Mouse (Mus musculus): ENCODE data around the gene Usp35. TPM values are rescaled to one million over a fixed set of nuclear protein-coding genes. Genes with fewer than 3 reads are reported as not detected.

Gene Usp35
- polyA plus RNA-seq, 1 experiment: 19.1 TPM

- DNase-seq: peak in 1 of 2 experiments; percentile 30
- peak overlapping the region; percentile 43; the same call in 1 of the 2 replicates for H3K27ac ChIP-seq (ENCODE audit: insufficient read depth, low read length)
- WGBS: 71% methylated on average over 11 of the region's 11 CpGs
- no peaks in the 10 kb centered on the region; the same call in 1 of the 2 replicates for H3K4me1 ChIP-seq (ENCODE audit: control insufficient read depth, insufficient read depth, low read length)
- no peaks in the 10 kb centered on the region for H3K27me3 ChIP-seq (ENCODE audit: control insufficient read depth, insufficient read depth, low read length)
- TF ChIP-seq POLR2A (IDR thresholded peaks at IDR 0.05; ENCODE audit: borderline replicate concordance, insufficient read depth, low read length) (no peak), CTCF (IDR thresholded peaks at IDR 0.05; ENCODE audit: borderline replicate concordance, insufficient read depth, low read depth, low read length) (no peak)
- no peak overlapping the region for H3K4me3 ChIP-seq (replicated peaks; ENCODE audit: insufficient read depth, low read depth, low read length)
These were observed 20.1 kb upstream of the Usp35 start for GRCm38 (mm10) chr7:97351792-97352513.

DNA sequence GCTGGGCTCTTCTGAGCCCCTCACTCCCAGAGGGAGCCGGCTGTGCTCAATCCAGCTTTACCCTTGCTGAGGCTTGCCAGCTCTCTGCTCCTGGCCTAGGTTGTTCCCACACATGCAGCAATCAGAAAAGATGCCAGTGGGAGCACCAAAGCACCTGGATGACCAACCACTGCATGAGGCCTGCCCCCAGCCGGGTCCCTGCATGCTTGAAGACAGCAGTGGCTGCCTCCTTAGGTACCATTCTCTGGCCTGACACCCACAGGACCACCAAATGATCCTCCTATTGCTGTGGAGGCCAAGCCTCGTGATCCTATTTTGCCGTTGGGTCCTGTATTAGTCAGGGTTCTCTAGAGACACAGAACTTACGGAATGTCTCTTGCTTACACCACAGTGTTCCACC is 19.1 kb upstream of the Usp35 start:
- Histone ChIP-seq H3K27ac (ENCODE audit: insufficient read depth, low read length) (no peak overlapping the region), H3K4me1 (ENCODE audit: control insufficient read depth, insufficient read depth, low read length) (peaks cover 8% of the 10 kb centered on the region), H3K27me3 (ENCODE audit: control insufficient read depth, insufficient read depth, low read length) (no peaks in the 10 kb centered on the region), H3K4me3 (replicated peaks; ENCODE audit: insufficient read depth, low read depth, low read length) (no peak overlapping the region)
- WGBS: 72% methylated on average over 5 of the region's 5 CpGs
- DNase-seq: no peak
- TF ChIP-seq CTCF (IDR thresholded peaks at IDR 0.05; ENCODE audit: borderline replicate concordance, insufficient read depth, low read depth, low read length) (no peak), POLR2A (IDR thresholded peaks at IDR 0.05; ENCODE audit: borderline replicate concordance, insufficient read depth, low read length) (no peak)

DNA sequence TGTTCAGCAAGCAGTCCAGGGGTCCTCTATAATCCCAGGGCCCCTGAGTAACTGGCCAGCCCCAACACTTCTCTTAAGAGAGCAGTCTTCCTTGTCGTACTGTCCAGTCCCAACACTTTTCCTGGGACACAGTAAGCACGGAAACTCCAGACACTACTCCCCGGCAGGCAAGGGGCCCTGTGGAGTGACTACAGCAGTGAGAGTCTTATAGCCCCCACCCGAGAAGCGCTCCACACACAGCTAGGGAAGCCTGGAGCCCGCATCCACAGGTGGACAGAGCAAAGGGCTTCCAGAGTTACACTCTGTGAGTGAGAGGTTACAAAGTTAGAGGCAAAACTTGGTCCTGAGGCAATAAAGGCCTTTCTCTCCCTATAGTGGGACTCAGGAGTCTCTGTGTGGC is 17.6 kb upstream of the Usp35 start:
- no peak overlapping the region for H3K4me3 ChIP-seq (replicated peaks; ENCODE audit: insufficient read depth, low read depth, low read length)
- H3K27ac ChIP-seq (ENCODE audit: insufficient read depth, low read length): no peak overlapping the region
- 94% methylated on average over 6 of the region's 6 CpGs for WGBS
- no peak for TF ChIP-seq POLR2A (IDR thresholded peaks at IDR 0.05; ENCODE audit: borderline replicate concordance, insufficient read depth, low read length)
- no peak for TF ChIP-seq CTCF (IDR thresholded peaks at IDR 0.05; ENCODE audit: borderline replicate concordance, insufficient read depth, low read depth, low read length)
- no peak for DNase-seq
- H3K27me3 ChIP-seq (ENCODE audit: control insufficient read depth, insufficient read depth, low read length): no peaks in the 10 kb centered on the region
- H3K4me1 ChIP-seq (ENCODE audit: control insufficient read depth, insufficient read depth, low read length): peaks cover 21% of the 10 kb centered on the region

DNA sequence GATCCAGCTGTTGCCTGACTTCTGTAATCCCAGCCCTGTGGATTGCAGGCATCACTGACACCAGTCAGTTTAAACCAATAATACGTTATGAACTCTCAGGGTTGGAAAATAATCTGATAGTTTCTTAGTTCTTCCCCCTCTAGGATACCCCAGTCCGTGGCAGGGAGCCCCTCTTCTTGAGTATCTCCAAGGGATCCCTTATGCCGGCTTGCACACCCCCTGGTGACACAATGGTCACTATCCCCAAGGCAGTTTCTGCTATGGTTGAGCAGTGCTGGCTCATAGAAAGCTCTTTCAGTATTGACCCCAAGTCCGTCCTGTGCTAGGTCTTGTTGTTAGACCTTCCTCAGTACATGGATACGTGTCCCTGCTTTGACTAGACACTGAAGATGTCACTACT is 17.0 kb upstream of the Usp35 start:
- Histone ChIP-seq H3K27me3 (ENCODE audit: control insufficient read depth, insufficient read depth, low read length) (no peaks in the 10 kb centered on the region), H3K4me3 (replicated peaks; ENCODE audit: insufficient read depth, low read depth, low read length) (no peak overlapping the region), H3K4me1 (ENCODE audit: control insufficient read depth, insufficient read depth, low read length) (peaks cover 24% of the 10 kb centered on the region), H3K27ac (ENCODE audit: insufficient read depth, low read length) (no peak overlapping the region)
- TF ChIP-seq CTCF (IDR thresholded peaks at IDR 0.05; ENCODE audit: borderline replicate concordance, insufficient read depth, low read depth, low read length) (no peak), POLR2A (IDR thresholded peaks at IDR 0.05; ENCODE audit: borderline replicate concordance, insufficient read depth, low read length) (no peak)
- no peak for DNase-seq
- WGBS: 87% methylated on average over 5 of the region's 5 CpGs

- TF ChIP-seq POLR2A (IDR thresholded peaks at IDR 0.05; ENCODE audit: borderline replicate concordance, insufficient read depth, low read length) (no peak), CTCF (IDR thresholded peaks at IDR 0.05; ENCODE audit: borderline replicate concordance, insufficient read depth, low read depth, low read length) (no peak)
- 93% methylated on average over 3 of the region's 3 CpGs for WGBS
- DNase-seq: no peak
- no peak overlapping the region for H3K27ac ChIP-seq (ENCODE audit: insufficient read depth, low read length)
- H3K4me3 ChIP-seq (replicated peaks; ENCODE audit: insufficient read depth, low read depth, low read length): no peak overlapping the region
- peaks cover 24% of the 10 kb centered on the region for H3K4me1 ChIP-seq (ENCODE audit: control insufficient read depth, insufficient read depth, low read length)
- no peaks in the 10 kb centered on the region for H3K27me3 ChIP-seq (ENCODE audit: control insufficient read depth, insufficient read depth, low read length)
These were observed 16.5 kb upstream of the Usp35 start for GRCm38 (mm10) chr7:97348318-97348717.

- Histone ChIP-seq H3K4me3 (replicated peaks; ENCODE audit: insufficient read depth, low read depth, low read length) (no peak overlapping the region), H3K27ac (ENCODE audit: insufficient read depth, low read length) (no peak overlapping the region), H3K4me1 (ENCODE audit: control insufficient read depth, insufficient read depth, low read length) (peaks cover 24% of the 10 kb centered on the region), H3K27me3 (ENCODE audit: control insufficient read depth, insufficient read depth, low read length) (no peaks in the 10 kb centered on the region)
- no peak for DNase-seq
- TF ChIP-seq POLR2A (IDR thresholded peaks at IDR 0.05; ENCODE audit: borderline replicate concordance, insufficient read depth, low read length) (no peak), CTCF (IDR thresholded peaks at IDR 0.05; ENCODE audit: borderline replicate concordance, insufficient read depth, low read depth, low read length) (no peak)
- over 99% methylated on average over 15 of the region's 15 CpGs for WGBS
These were observed 15.6 kb upstream of the Usp35 start for GRCm38 (mm10) chr7:97347464-97347863.

DNA sequence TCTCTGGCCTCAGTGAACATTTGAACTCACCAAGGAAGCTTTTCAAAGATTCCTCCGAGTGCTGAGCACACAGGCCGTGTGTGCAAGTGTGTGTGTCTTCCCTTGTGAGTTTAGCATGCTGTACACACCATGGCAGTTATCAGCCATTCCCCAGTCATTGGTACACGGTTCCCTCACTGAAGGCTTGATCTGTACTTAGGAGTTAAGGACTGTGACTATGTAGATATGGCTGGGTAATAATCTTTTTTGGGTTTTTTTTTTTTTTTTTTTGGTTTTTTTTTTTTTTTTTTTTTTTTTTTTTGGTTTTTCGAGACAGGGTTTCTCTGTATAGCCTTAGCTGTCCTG is 15.0 kb upstream of the Usp35 start:
- TF ChIP-seq POLR2A (IDR thresholded peaks at IDR 0.05; ENCODE audit: borderline replicate concordance, insufficient read depth, low read length) (no peak), CTCF (IDR thresholded peaks at IDR 0.05; ENCODE audit: borderline replicate concordance, insufficient read depth, low read depth, low read length) (no peak)
- no peak overlapping the region for H3K4me3 ChIP-seq (replicated peaks; ENCODE audit: insufficient read depth, low read depth, low read length)
- H3K27me3 ChIP-seq (ENCODE audit: control insufficient read depth, insufficient read depth, low read length): no peaks in the 10 kb centered on the region
- WGBS: 80% methylated on average over 4 of the region's 4 CpGs
- DNase-seq: no peak
- peaks cover 24% of the 10 kb centered on the region for H3K4me1 ChIP-seq (ENCODE audit: control insufficient read depth, insufficient read depth, low read length)
- H3K27ac ChIP-seq (ENCODE audit: insufficient read depth, low read length): no peak overlapping the region

DNA sequence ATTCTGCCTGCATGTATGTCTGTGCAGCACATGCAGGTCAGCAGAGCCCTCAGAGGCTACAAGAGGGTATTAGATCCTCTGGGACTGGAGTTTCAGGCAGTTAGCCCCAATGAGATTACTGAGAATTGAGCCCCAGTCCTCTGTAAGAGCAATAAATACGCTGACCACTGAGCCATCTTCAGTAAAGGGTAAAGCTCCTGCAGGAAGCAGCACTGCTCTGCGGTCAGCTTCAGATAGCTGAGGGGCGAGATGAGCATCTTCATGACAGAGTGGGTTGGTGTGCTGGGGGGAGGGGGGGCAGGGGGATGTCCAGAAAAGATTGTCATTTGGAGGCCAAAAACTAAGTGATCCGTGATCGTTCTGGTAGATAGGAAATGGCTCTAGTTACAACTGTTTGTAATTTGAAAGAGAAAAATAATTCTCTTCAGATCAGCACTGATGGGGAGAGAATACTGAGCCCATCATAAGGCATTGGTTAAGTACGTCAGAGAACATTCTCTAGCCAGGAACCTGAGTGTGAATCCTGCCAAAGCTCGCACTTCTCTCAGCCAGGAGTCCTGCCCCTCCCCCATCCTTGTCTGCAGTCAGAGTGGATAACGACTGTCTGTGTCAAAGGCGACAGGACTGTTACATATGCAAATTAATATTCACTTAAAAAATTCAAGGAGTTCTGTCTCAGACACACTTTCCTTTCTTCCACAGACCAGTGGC is 14.4 kb upstream of the Usp35 start:
- no peak for TF ChIP-seq CTCF (IDR thresholded peaks at IDR 0.05; ENCODE audit: borderline replicate concordance, insufficient read depth, low read depth, low read length)
- no peak for TF ChIP-seq POLR2A (IDR thresholded peaks at IDR 0.05; ENCODE audit: borderline replicate concordance, insufficient read depth, low read length)
- Histone ChIP-seq H3K4me1 (ENCODE audit: control insufficient read depth, insufficient read depth, low read length) (peaks cover 24% of the 10 kb centered on the region), H3K4me3 (replicated peaks; ENCODE audit: insufficient read depth, low read depth, low read length) (no peak overlapping the region), H3K27ac (ENCODE audit: insufficient read depth, low read length) (no peak overlapping the region), H3K27me3 (ENCODE audit: control insufficient read depth, insufficient read depth, low read length) (no peaks in the 10 kb centered on the region)
- DNase-seq: peak in 1 of 2 experiments; percentile 9
- WGBS: 53% methylated on average over 9 of the region's 9 CpGs

Data from cerebellum, adult 2 months (tissue).